Mouse (Mus musculus) stomach, embryonic 16.5 days (tissue): ENCODE data around the gene Gm527. TPM values are rescaled to one million over a fixed set of nuclear protein-coding genes. Genes with fewer than 3 reads are reported as not detected.

Source experiments
- polyA plus RNA-seq: library from polyadenylated mRNA; unstranded; fragments of >200 nt; fragmentation: Nextera tagmentation; extraction: Ambion mirVana; gene quantifications from 2 replicates; pipeline ENCODE4 v1.2.1, GENCODE M21; 2015

Gene Gm527
- polyA plus RNA-seq, 1 experiment from 2014 or later = 0.93 TPM

Other genes starting within 250 kb of the Gm527 start
- gene Klhl28, start 47.6 kb downstream of the Gm527 start, polyA plus RNA-seq = 10.3 and 11.5 TPM in 2 replicates
- gene Togaram1, start 47.9 kb downstream of the Gm527 start, polyA plus RNA-seq = 27.3 and 31.9 TPM in 2 replicates
- gene Prpf39, start 118.4 kb downstream of the Gm527 start, polyA plus RNA-seq = 47.6 and 51.0 TPM in 2 replicates
- 229 and 327 TPM in 2 replicates for gene Fkbp3, start 156.1 kb downstream of the Gm527 start, polyA plus RNA-seq
- gene Fancm, start 157.7 kb downstream of the Gm527 start, polyA plus RNA-seq = 4.3 and 4.4 TPM in 2 replicates